Mouse (Mus musculus) T-helper 2 cell (primary cell): Measurements from ENCODE around the gene Fbln2.
"Not testable (repeated sequence)": the region's sequence is repeated elsewhere in the genome, so short reads cannot be mapped to it uniquely, and the experiment has no call there.

Experiments used
- in situ Hi-C: fragments of 300-600 bp; cut with MboI, MseI; formaldehyde crosslinking; loops from one replicate; pipeline ENCODE4 v1.15.1; 2025; ENCODE audit warnings: high pct_unique_total_duplicates

Gene Fbln2

GRCm38 (mm10) chr6:91212155-91212554 is at the start of gene Fbln2:
Fbln2 (plus strand) TSS chr6:91212455.
- in situ Hi-C loops: not testable (repeated sequence)

GRCm38 (mm10) chr6:91163195-91163911 is 48.9 kb upstream of the Fbln2 start:
- in situ Hi-C loops: no loop called here

GRCm38 (mm10) chr6:91164584-91164983 is 47.7 kb upstream of the Fbln2 start:
- in situ Hi-C loops: no loop called here

GRCm38 (mm10) chr6:91165210-91165609 is 47.0 kb upstream of the Fbln2 start:
- in situ Hi-C loops: loop anchor here (5.0 kb wide), 1 partner anchor 102 kb away; no protein-coding TSS in a partner anchor

GRCm38 (mm10) chr6:91167828-91168227 is 44.4 kb upstream of the Fbln2 start:
- in situ Hi-C loops: loop anchor here (5.0 kb wide), 1 partner anchor 99 kb away; no protein-coding TSS in a partner anchor

- in situ Hi-C loops: loop anchor here (5.0 kb wide), 1 partner anchor 98 kb away; no protein-coding TSS in a partner anchor
These were observed 43.1 kb upstream of the Fbln2 start for GRCm38 (mm10) chr6:91169129-91169528.

GRCm38 (mm10) chr6:91171396-91171895 is 40.8 kb upstream of the Fbln2 start:
- in situ Hi-C loops: no loop called here

GRCm38 (mm10) chr6:91172381-91172780 is 39.9 kb upstream of the Fbln2 start:
- in situ Hi-C loops: no loop called here

GRCm38 (mm10) chr6:91173221-91173880 is 38.9 kb upstream of the Fbln2 start:
- in situ Hi-C loops: no loop called here

- in situ Hi-C loops: no loop called here
These were observed 38.0 kb upstream of the Fbln2 start for GRCm38 (mm10) chr6:91174211-91174610.

- in situ Hi-C loops: no loop called here
These were observed 31.5 kb upstream of the Fbln2 start for GRCm38 (mm10) chr6:91180767-91181171.

GRCm38 (mm10) chr6:91181320-91181719 is 30.9 kb upstream of the Fbln2 start:
- in situ Hi-C loops: no loop called here

- in situ Hi-C loops: no loop called here
These were observed 30.2 kb upstream of the Fbln2 start for GRCm38 (mm10) chr6:91182075-91182490.

GRCm38 (mm10) chr6:91183041-91183440 is 29.2 kb upstream of the Fbln2 start:
- in situ Hi-C loops: no loop called here

GRCm38 (mm10) chr6:91183980-91184379 is 28.3 kb upstream of the Fbln2 start:
- in situ Hi-C loops: no loop called here

- in situ Hi-C loops: no loop called here
These were observed 27.5 kb upstream of the Fbln2 start for GRCm38 (mm10) chr6:91184776-91185175.

- in situ Hi-C loops: no loop called here
These were observed 26.8 kb upstream of the Fbln2 start for GRCm38 (mm10) chr6:91185502-91185901.

GRCm38 (mm10) chr6:91186161-91186931 is 25.9 kb upstream of the Fbln2 start:
- in situ Hi-C loops: no loop called here

- in situ Hi-C loops: no loop called here
These were observed 25.3 kb upstream of the Fbln2 start for GRCm38 (mm10) chr6:91186934-91187333.

GRCm38 (mm10) chr6:91187871-91188270 is 24.4 kb upstream of the Fbln2 start:
- in situ Hi-C loops: no loop called here

GRCm38 (mm10) chr6:91189971-91190370 is 22.3 kb upstream of the Fbln2 start:
- in situ Hi-C loops: no loop called here

GRCm38 (mm10) chr6:91191465-91191864 is 20.8 kb upstream of the Fbln2 start:
- in situ Hi-C loops: no loop called here
